Mouse (Mus musculus) small intestine, adult 2 months (tissue): Measurements from ENCODE around the gene Cchcr1. TPM values are rescaled to one million over a fixed set of nuclear protein-coding genes. Genes with fewer than 3 reads are reported as not detected.

ENCODE experiments used
- H3K27ac ChIP-seq: fragments of 200-500 bp; 2 replicates; pipeline ENCODE4 v1.5.1; 2012; ENCODE audit warnings: low read depth, low read length, control low read depth, inconsistent platforms; ENCODE audit not compliant: insufficient read depth
- H3K27me3 ChIP-seq: fragments of 200-500 bp; 2 replicates; pipeline ENCODE4 v1.6.1; 2012; ENCODE audit warnings: mild to moderate bottlenecking, moderate library complexity, low read length, inconsistent platforms; ENCODE audit not compliant: control insufficient read depth, insufficient read depth
- H3K36me3 ChIP-seq: fragments of 200-500 bp; 2 replicates; pipeline ENCODE4 v1.6.1; 2012; ENCODE audit warnings: mild to moderate bottlenecking, low read length, control low read depth, inconsistent platforms; ENCODE audit not compliant: control insufficient read depth, insufficient read depth
- H3K4me1 ChIP-seq: fragments of 200-500 bp; 2 replicates; pipeline ENCODE4 v1.6.1; 2012; ENCODE audit warnings: low read length, inconsistent platforms, mixed read lengths; ENCODE audit not compliant: control insufficient read depth, insufficient read depth, insufficient read length
- H3K4me3 ChIP-seq: fragments of 200-500 bp; 2 replicates; pipeline ENCODE4 v1.5.1; 2012; ENCODE audit warnings: low read depth, mild to moderate bottlenecking, control low read depth, inconsistent platforms, low read length, moderate library complexity
- CTCF ChIP-seq: fragments of 200-500 bp; IDR thresholded peaks from 2 replicates; pipeline ENCODE4 v1.5.1; 2012; ENCODE audit warnings: low read depth, mild to moderate bottlenecking, control low read depth, inconsistent platforms, low read length, moderate library complexity, mixed read lengths; ENCODE audit not compliant: insufficient replicate concordance, insufficient read length; ENCODE audit errors: extremely low read depth
- POLR2A ChIP-seq: fragments of 200-500 bp; IDR thresholded peaks from 2 replicates; pipeline ENCODE4 v1.6.1; 2012; ENCODE audit warnings: low read depth, mild to moderate bottlenecking, control low read depth, inconsistent platforms, low read length, moderate library complexity
- WGBS: fragments of 180-500 bp; shearing (Covaris S2); methylation state at CpG from one replicate; pipeline ENCODE4 v1.1.7; 2018; 5-methylcytosine and 5-hydroxymethylcytosine counted together
- polyA plus RNA-seq: library from polyadenylated mRNA; depleted of rRNA; stranded (reverse); fragments of >200 nt; gene quantifications from 2 replicates; pipeline ENCODE4 v1.2.3, GENCODE M21; 2012

The Cchcr1 gene
- polyA plus RNA-seq, 1 experiment = 3.5 TPM

DNA sequence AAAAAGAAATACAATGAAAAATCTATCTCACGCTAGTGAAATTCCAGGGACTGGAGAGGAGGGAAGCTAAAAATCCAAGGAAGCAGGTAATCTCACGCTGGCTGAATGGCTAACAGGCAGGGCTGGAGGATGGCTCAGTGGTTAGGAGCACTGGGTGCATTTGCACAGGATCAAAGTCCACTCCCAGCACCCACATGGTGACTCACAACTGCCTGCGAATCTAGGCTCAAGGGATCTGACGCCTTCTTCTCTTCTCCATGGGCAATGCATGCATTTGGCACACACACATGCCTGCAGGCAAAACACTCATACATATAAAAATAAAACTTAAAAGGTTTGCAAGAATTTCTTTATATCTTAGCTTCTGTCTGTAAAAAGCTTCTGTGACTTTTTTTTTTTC is 20.5 kb downstream of the Cchcr1 start:
- H3K27ac ChIP-seq = no peak overlapping the region
- no peak overlapping the region for H3K4me3 ChIP-seq
- TF ChIP-seq POLR2A = no peak
- H3K4me1 ChIP-seq = 0 out of 2 replicates have a peak, but pooled peaks cover 2% of the 10 kb centered on the region
- no peaks in the 10 kb centered on the region for H3K36me3 ChIP-seq
- H3K27me3 ChIP-seq = no peaks in the 10 kb centered on the region
- WGBS = 43% methylated on average over 4 of the region's 4 CpGs

DNA sequence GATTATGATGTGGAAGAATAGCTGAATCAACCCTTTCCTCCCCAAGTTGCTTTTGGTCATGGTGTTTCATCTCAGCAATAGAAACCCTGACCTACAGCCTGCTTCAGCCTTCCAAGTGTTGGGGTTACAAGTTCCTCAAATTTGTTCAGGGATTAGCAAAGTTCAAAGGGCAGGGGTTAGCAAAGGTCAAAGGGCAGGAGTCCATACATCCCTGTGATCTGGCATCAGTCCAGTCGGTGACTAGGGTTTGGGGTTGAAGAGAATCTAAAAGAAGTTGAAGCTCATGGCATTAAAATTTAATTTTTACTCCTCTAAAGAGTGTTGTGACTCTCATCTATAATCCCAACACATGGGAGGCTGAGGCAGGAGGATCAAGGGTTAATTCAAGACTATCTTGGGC is 21.6 kb downstream of the Cchcr1 start:
- no peaks in the 10 kb centered on the region for H3K36me3 ChIP-seq
- H3K4me1 ChIP-seq = 0 out of 2 replicates have a peak, but pooled peaks cover 4% of the 10 kb centered on the region
- no peak overlapping the region for H3K27ac ChIP-seq
- no peak overlapping the region for H3K4me3 ChIP-seq
- no peak for TF ChIP-seq CTCF
- TF ChIP-seq POLR2A = no peak
- H3K27me3 ChIP-seq = no peaks in the 10 kb centered on the region
- WGBS = 62% methylated on average over 1 of the region's 1 CpGs

DNA sequence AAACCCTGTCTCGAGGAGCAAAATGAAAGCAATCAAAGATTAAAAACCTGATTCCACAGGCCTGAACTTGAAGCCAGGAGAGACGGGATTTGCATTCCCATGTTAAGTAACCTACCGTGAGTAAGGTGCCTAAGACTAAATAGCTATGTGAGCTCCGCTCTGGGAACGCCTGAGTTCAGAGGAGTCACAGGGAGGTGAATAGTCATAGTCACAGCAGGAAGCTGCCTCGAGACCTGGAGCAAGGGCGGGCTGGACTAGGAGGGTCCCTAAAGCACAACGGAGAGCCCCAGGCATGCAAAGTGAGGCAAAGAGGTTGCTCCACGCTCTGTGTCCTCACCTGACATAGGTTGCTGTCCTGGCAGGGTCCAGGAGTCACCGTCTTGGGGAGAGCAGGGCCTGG is 22.6 kb downstream of the Cchcr1 start:
- H3K4me1 ChIP-seq = 0 out of 2 replicates have a peak, but pooled peaks cover 4% of the 10 kb centered on the region
- H3K36me3 ChIP-seq = no peaks in the 10 kb centered on the region
- no peaks in the 10 kb centered on the region for H3K27me3 ChIP-seq
- TF ChIP-seq POLR2A (no peak), CTCF (no peak)
- 63% methylated on average over 10 of the region's 10 CpGs for WGBS
- H3K4me3 ChIP-seq = no peak overlapping the region
- H3K27ac ChIP-seq = no peak overlapping the region

- Histone ChIP-seq H3K27me3 (no peaks in the 10 kb centered on the region), H3K27ac (no peak overlapping the region), H3K4me3 (no peak overlapping the region), H3K4me1 (0 out of 2 replicates have a peak, but pooled peaks cover 4% of the 10 kb centered on the region), H3K36me3 (no peaks in the 10 kb centered on the region)
- WGBS = 59% methylated on average over 15 of the region's 15 CpGs
- TF ChIP-seq POLR2A = no peak
- no peak for TF ChIP-seq CTCF
Observed at GRCm38 (mm10) chr17:35542761-35543411, 26.0 kb downstream of the Cchcr1 start.

- H3K4me3 ChIP-seq = no peak overlapping the region
- TF ChIP-seq CTCF (no peak), POLR2A (no peak)
- whole genome bisulfite sequencing = 49% methylated on average over 14 of the region's 14 CpGs
- no peaks in the 10 kb centered on the region for H3K27me3 ChIP-seq
- 0 out of 2 replicates have a peak, but pooled peaks cover 2% of the 10 kb centered on the region for H3K4me1 ChIP-seq
- no peak overlapping the region for H3K27ac ChIP-seq
- no peaks in the 10 kb centered on the region for H3K36me3 ChIP-seq
Observed at GRCm38 (mm10) chr17:35543412-35543861, 26.5 kb downstream of the Cchcr1 start.

GRCm38 (mm10) chr17:35544001-35544400 is 27.1 kb downstream of the Cchcr1 start:
- H3K4me3 ChIP-seq = no peak overlapping the region
- WGBS = 64% methylated on average over 6 of the region's 6 CpGs
- H3K36me3 ChIP-seq = no peaks in the 10 kb centered on the region
- no peak overlapping the region for H3K27ac ChIP-seq
- no peaks in the 10 kb centered on the region for H3K27me3 ChIP-seq
- TF ChIP-seq POLR2A = no peak
- 0 out of 2 replicates have a peak, but pooled peaks cover 2% of the 10 kb centered on the region for H3K4me1 ChIP-seq

DNA sequence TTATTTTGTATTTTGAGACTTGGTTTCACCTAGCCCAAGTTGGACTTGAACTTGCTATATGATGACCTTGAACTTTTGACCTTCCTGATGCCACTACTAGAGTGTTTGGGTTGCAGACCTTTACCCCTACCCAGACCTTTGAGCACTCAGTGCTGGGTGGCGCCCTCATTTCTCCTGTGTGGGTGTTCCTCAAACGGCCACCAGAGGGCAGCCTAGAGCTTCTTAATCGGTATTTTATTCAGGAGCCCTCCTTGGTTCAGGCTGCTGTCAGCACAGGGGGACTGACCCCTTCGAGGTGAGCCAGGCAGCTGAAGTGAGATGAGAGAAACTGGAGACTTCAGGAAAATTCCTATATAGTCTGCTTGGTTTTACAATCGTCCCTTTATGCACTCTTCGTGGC is 27.8 kb downstream of the Cchcr1 start:
- Histone ChIP-seq H3K27ac (no peak overlapping the region), H3K4me1 (0 out of 2 replicates have a peak, but pooled peaks cover 2% of the 10 kb centered on the region), H3K4me3 (no peak overlapping the region), H3K36me3 (no peaks in the 10 kb centered on the region), H3K27me3 (no peaks in the 10 kb centered on the region)
- WGBS = 30% methylated on average over 6 of the region's 6 CpGs
- no peak for TF ChIP-seq POLR2A
- TF ChIP-seq CTCF = peak; percentile 90; the same call in 1 of the 2 replicates
